Mouse (Mus musculus): Measurements from ENCODE around the gene Tmem107.

Gene Tmem107

DNA sequence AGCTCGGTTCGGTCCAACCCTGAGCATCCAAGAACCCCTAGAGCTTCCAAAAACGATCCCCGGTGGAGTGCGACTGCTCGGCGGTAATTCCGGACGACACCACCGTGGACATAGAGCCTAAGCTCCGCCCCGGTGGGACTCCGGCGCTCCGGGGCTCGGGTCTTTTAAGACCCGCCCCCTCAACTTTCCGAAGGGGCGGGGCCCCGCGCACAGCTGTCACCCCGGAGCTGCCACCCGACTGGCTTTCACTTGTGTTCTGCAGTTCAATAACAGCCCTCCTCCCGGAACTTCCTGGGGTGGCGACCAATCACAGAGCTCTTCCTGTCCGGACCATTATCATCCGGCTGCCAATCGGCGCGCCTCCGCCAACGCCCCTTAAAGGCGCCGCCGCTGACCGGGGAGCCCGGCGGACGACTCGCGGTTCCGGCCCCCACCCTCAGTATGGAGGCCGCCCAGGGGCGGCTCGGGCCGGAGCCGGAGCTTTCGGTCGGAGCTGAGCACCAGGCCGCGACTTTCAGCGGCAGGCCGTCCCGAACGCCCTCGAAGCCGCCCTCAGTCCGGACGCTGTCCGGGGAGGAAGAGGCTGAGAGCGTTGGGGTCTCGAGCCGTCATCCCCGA, 11.1 kb upstream of the Tmem107 start, which contains the start of gene Borcs6:
Gene Borcs6 (plus strand): TSS at position 361 of the 618 bp plus-strand sequence.
- peak; percentile 97 for DNase-seq (ENCODE audit: low read depth, low spot score)

DNA sequence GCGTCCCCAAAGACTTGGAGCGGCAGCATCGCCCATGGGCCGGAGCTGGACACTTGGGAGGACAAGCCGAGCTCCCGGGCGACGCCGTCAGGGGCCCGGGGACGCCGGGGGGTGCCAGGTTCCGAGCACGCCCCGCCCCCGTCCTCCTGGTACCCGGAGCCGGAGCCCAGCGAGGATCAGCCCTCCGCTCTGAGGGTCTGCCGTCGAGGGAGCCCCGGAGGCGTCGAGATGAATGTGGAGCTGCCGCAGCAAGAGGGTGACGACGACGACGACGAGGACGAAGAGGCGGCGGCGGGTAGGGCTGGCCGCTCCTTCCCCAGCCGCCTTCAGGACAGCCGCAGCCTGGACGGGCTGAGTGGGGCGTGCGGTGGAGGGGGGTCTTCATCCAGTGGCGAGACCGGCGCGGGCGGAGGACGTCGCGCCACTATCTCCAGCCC, 10.6 kb upstream of the Tmem107 start:
- no peak for DNase-seq (ENCODE audit: low read depth, low spot score)

DNA sequence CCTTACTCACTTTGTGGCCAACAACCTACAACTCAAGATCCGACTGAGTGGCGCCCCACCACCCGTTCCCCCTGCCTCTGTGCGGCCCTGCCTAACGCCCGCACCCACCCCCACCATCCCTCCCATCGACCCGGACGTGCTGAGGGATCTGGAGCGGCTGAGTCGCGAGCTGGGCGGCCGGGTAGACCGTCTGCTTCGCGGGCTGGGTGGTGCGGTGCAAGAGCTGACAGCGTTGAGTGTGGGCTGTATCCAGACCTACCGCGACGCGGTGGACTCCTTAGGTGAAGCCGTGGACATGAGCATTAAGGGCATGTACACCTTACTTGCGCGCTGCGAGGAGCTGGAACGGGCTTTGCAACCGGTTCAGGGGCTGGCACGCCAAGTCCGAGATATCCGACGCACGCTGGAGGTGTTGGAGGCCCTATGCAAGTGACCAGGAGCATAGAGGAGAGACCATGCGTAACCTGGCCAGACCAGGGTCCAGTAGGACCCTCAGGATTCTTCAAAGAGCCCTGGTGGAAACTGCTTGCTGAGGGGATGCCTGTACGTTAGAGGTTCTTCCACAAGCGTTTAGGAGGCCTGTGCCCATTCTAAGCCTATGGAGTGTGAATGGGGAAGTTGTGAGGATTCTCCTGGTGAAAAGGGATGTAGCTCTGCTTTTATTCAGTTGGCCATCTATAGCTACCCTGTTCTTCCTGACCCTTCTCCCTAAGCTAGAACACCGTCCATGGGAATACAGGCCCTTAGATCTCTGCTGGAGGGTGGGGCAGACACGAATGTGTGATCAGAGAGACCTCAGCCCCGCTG, 10.0 kb upstream of the Tmem107 start:
- no peak for DNase-seq (ENCODE audit: low read depth, low spot score)

DNA sequence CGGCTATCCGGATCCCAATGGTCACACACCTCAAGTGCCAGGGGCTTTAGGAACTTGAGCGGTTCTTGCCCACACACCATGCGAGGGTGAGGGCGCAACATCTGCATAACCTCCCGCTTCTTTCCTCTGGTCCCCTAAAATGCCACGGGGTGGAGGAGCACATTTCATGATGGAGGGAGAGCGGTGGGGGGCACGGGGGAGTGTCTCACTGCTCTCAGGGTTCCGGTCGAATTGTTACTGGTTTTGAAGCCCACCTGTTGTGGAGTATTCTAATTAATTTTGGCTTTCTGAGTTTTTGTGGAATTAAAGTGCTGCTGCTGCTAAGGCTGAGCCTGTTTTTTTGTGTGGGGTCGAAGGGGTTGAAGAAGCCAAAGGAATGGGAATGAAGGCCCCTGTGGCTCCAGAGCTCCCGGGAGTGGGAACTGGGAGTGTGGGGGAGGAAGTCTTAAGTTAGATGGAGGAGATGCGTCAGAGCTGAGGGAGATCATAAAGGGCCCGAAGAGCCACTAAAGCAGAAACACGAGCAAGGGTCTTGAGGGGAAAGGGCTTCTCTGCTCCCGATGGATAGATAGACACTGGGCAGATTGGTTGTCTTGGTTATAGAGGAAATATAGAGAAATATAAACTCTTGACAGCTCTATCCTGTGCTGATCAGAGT, 9.2 kb upstream of the Tmem107 start:
- no peak for DNase-seq (ENCODE audit: low read depth, low spot score)

DNA sequence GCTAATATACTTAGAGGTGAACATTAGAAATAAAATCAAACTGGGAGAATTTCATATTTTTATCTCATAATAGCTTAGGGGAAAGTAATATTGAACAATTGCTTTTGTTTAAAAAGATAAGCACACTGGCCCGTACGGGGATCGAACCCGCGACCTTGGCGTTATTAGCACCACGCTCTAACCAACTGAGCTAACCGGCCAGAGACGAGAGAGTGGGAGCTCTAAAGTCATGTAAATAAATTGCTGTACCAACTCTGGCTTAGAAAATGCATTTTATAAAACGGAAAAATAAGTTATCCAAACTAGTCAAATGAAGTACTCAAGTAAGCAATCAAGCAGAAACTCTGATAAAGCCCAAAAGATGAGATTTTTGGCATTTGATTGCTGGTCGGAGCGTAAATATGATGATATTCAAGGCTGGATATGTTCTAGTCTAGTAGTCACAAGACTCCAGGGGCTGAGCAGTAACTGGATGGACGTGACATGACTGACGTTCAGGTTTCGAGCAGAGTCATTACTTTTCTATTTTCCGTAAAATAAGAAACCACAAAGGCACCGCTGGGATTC, 8.3 kb upstream of the Tmem107 start:
- peak; percentile 75 for DNase-seq (ENCODE audit: low read depth, low spot score)

DNA sequence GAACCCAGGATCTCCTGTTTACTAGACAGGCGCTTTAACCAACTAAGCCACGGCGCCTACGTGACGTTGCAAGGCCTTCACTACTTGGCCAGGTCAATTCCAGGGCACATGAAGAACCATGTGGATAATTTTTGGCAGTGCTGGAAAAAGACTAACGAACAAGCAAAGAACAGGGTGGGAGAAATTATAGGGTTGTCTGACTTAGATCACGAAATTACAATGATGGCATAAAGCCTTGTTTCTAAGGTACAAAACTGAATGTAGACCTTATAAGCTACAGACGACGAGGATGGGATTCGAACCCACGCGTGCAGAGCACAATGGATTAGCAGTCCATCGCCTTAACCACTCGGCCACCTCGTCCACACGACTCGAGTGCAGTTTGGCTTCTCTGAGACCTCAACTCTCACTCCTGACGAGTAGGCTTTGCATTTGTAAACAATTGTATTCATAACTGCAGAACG, 7.8 kb upstream of the Tmem107 start:
- peak; percentile 95 for DNase-seq (ENCODE audit: low read depth, low spot score)

DNA sequence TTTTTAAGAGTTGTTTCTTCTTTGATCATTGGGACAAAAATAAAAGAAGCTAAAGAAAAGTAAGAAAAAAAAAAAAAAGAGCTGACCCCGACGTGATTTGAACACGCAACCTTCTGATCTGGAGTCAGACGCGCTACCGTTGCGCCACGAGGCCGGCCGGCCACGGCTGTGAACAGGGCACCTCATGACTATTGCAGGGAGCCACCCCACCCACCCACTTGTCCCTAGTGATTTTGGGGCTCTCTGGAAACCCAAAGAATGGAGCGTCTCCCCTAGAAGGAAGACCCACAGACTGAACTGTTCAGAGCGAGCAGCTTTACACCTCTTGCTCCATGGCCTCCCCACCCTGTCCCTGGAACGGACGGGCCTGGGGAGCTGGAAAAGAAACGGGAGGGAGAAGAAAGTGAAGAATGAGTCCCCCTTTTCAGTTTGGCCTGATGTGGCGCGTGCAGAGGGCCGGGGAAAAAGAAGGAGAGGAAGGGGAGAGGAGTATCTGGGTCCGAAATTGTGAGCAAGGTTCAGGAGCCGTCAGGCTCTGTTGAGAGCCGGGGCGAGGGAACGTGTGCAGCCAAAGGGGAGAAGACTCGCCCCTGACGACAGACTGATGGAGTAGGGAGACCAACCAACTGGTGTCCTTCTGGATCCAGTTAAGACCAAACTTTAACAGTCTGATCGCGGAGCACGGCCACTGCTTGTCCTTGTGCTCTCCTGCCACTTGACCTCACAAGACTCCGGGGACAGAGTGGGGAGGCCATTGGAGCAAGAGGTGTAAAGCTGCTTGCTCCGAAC, 7.0 kb upstream of the Tmem107 start:
- DNase-seq (ENCODE audit: low read depth, low spot score): peak; percentile 81

DNA sequence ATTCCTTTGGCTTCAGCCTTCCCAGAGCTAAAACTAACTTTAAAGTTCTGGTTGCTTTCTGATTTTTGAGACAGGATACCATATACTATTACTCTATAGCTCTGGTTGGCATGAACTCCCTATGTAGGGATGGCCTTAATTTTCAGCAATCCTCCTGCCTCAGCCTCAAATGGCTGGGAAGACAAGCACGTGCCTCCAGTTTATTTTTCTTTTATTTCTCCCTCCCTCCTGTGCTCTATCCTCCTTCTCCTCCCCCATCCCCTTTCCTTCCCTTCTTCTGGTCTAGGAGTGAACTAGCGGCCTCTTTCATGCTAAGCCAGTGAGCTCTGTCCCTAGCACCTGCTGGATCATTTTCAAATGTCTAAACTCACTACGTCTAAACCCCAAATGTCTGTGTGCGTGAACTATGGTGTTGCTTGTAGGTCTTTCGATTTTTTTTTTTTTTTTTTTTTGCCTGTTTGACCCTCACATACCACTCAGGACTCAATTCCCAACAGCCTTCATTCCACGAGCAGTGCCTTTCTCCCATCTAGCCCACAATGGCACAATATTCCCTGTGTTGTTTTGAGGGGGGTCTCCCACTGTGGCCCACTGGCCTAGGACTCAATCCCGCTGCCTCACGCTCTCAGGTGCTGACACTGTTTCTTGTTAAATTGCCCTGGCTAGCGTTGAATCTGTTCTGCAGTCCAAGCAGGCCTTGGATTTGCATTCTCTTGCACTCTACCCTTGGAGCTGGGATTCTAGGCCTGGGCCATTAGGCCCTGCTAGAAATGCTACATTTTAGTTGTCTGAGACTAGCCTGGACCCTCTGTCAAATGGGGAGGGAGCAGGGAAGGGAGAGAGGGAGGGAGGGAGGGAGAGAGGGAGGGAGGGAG, 6.1 kb upstream of the Tmem107 start:
- DNase-seq (ENCODE audit: low read depth, low spot score): no peak

DNA sequence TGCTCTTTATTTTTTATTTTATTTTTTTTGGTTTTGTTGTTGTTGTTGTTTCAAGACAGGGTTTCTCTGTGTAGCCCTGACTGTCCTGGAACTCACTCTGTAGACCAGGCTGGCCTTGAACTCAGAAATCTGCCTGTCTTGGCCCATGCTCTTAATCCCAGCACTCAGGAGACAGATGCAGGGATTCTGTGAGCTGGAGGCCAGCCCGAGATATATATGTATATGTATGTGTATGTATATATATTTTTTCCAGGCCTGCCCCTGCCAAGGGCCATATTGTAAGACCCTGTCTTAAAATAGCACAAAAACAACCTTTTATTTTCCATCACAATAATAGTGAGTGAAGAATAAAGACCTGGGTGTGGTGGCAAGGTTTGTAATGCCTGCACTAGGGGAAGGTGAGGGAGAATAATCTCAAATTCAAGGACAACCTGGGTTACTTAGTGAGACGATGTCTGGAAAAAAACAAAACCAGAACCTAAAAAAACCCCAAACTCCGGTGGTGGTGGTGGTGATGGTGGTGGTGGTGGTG, 5.1 kb upstream of the Tmem107 start:
- DNase-seq (ENCODE audit: low read depth, low spot score): no peak

DNA sequence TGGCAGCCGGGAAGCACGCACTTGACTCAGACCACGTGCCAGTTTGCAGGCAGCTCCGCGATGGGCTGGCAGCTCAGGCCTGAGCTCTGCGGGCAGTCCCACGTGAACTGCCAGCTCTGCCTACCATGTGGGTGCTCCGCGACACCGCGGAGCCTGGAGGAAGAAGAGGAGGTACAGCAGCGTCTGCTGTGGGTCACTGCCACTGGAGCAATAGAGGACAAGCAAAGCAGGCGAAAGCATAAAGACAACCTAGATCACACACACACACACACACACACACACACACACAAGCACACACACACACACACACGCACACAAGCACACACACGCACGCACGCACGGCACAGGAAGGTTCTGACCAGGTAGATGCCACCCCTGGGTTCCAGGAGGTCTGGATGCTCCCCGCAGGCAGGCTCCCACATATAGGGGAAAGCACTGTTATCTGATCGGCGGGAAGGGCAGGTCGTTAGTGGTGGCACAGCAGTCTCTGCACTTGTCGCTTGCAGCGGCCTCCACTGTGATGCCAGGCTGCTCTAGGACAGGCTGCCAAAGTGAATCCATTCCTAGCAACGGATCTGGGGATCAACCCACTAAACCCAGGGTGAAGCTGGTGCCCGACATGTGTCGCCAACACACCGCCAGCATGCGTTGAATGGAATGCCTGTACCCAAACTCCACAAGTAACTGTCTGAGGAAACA, 4.3 kb upstream of the Tmem107 start:
- no peak for DNase-seq (ENCODE audit: low read depth, low spot score)

DNA sequence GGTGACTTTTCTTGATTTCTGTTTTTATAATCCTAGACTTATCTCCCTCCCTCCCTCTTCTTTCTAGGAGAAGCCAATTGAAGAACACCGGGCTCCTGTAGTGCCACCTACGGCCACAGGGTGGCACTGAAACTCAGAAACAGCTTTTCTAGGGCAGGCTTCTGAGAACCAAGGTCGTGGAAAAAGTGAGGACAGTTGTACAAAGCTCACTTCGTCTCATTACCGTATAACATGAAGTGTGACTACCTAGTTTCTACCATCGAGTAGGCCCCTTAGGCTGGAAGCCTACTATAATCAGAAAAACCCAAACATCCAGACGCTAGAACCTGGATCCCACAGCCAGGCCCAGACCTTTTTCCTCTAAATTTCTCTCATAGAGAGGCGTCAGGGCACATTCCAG, 3.6 kb upstream of the Tmem107 start:
- DNase-seq (ENCODE audit: low read depth, low spot score): peak; percentile 91

DNA sequence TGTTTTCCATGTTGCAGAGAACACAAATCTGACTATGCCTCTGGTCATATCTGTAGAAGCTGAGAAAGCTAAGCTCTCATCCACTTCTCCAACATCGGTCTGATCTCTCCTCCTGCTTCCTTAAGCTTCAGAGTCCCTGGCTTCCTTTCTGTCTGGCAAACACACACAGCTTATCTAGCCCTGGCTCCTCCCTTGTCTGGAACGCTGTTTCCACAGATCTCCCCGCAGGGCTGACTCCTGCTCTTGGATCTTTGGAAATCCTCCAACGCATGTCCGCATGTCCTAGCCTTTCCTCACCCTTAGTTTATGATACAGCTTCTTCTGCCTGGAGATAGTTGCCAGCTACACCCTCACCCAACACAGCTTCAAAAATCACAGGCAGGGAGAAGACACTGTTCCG, 3.0 kb upstream of the Tmem107 start:
- no peak for DNase-seq (ENCODE audit: low read depth, low spot score)

DNA sequence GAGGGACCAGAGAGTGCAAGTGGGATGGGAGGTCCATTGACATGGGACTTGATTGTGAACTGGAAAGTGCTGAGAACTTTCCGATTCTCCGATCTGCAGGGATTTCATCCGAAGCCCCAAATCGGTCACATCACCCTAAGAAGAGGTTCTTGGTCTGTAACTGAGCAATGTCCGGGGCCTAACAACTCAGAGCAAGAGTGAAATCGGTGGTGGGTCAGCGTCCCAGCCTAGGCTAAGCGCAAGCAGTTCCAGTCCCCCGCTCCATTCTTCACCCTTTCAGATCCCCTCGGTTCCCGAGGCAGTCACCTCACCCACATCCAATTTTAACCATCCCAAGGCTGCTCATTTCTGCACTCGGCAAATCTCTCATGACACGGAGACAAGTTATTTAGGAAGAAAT, 513 bp upstream of the Tmem107 start:
- no peak for DNase-seq (ENCODE audit: low read depth, low spot score)

DNA sequence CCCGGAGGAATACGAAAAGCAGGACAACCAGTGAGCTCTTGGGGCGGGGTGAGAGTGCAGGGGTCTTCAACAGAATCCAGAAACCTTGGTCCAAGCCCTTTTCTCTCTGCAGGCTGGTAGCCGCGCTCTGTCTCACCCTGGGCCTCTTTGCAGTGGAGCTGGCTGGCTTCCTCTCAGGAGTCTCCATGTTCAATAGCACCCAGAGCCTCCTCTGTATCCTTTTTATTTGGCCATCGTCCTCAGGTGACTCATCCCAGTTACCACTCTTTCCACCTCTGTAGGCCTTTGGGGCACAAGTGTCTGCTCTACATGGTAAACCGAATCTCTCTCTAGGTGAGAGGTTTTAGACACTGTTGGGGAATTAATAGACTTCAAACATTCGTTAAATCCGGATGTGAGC, 656 bp downstream of the Tmem107 start:
- DNase-seq (ENCODE audit: low read depth, low spot score): no peak

DNA sequence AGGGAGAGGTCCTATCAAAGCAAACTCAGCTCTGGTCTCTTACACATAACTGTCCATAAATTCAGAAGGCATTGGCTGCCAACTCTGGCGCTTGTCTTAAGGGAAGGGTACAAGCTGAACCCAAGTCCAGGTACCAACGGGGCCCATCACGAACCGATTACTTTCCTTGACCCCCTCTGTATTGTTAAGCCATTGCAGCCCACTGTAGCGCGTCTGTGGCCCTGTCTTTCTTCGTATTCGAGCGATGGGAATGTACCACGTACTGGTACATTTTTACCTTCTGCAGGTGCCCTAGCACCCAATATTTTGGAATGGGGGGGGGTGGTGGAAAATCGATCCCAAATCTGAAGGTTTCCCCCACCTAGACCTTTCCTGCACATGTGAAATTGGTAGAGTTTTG, 1.6 kb downstream of the Tmem107 start:
- no peak for DNase-seq (ENCODE audit: low read depth, low spot score)

DNA sequence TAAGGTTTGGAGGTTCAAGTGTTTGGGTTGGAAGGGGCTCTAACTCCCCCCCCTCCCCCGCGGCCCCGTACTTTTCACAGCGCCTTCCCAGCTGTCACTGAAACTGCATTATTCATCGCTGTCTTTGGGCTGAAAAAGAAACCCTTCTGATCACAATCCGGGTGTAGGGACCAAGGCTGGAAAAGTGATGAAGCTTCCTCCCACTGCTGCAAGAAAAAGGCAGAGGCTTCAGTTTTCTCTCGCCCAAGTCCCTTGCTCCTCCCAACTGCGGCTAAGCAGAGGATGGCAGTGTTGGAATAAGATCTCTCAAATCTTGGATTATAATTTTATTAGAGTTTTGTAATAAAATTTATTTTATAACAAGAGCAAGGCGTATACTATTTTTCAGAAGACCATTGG, 2.1 kb downstream of the Tmem107 start:
- DNase-seq (ENCODE audit: low read depth, low spot score): no peak

DNA sequence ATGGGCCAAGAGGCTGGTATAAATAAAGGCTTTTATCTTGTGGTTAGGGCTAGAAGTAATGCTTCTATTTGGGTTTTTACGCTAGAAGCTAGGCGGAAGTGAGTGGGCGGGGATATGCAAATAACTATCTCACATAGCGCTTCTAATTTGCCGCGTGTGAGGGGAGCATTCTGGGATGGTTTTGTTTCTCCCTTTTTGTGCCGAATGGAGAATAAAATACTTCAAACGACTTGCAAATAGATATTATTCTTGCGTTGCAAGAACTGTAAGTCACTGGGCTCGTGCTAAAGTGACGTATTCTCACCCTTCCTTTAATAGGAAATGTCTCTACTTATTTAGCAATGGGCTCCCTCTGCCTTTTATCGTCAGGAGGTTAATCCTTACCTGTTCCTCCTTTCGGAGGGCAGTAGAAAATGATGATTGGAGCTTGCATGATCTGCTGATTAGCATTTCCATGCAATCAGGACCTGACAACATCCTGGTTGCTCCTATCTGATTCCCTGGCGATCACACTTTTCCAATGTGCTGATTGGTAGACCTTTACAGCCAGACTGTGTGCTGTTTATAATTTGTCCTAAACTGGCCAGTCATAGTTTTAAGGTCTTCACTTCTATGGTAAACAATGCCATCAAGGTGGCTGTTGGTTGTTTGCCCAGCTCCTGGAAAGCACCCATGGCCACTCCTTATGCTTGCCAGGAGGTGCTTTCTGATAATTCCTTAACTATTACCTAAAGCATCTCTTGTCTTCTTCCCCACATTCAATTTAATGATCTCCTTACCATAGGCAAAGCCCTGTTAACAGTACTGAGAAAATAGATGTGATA, 2.7 kb downstream of the Tmem107 start:
- peak; percentile 93 for DNase-seq (ENCODE audit: low read depth, low spot score)

DNA sequence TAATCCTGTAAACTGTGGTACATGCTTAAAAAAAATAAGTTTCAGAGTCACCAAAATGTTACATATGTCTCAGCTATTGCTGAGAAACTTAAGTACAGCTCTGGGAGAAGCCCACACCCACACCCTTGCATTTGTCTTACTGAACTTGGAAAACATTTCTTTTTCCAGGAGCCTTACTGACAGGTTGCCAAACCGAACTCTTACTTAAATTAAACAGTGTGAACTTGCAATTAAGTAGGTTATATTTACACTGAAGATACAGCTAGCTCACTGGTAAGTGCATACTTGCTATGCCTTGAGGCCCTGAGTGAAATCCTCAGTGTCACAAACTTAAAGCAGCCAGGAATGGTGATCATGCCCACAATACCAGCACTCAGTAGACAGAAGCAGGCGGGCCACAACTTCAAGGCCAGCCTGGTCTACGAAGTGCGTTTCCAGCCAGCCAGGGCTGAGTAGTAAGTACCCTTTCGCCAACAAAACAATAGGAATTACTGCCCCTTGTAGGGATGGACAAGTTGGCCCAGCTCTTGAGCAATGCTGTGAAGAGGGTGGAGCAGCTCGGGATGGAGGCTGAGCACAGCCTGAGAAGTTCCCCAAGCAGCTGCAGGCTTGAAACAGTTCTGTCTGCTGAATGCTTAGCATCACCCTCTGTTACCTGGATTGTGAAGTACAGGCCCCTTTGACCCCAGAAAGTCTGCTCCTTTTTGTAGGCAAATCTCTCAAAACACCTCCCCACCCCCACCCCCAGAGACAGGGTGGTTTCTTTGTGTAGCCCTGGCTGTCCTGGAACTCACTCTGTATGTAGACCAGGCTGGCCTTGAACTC, 3.6 kb downstream of the Tmem107 start:
- no peak for DNase-seq (ENCODE audit: low read depth, low spot score)

Measured in forelimb bud, embryonic 11.5 days (tissue).